Mouse (Mus musculus) cortical plate, adult 2 months (tissue): Measurements from ENCODE around the gene Shcbp1l.

Source experiments
- CTCF ChIP-seq: fragments of 200-500 bp; IDR thresholded peaks from 2 replicates; pipeline ENCODE4 v1.5.1; 2011; ENCODE audit warnings: mild to moderate bottlenecking, control low read depth, low read length; ENCODE audit not compliant: insufficient read depth; ENCODE audit errors: extremely low read depth
- POLR2A ChIP-seq: fragments of 200-500 bp; IDR thresholded peaks from 2 replicates; pipeline ENCODE4 v1.6.1; 2011; ENCODE audit warnings: mild to moderate bottlenecking, low read length, control low read depth; ENCODE audit not compliant: insufficient read depth; ENCODE audit errors: extremely low read depth

GRCm38 (mm10) chr1:153453146-153453642 lies 28.2 kb downstream of the Shcbp1l start:
- TF ChIP-seq CTCF (no peak), POLR2A (no peak)
